Mouse (Mus musculus) urinary bladder, postnatal 4 days (tissue): ENCODE measurements around the gene Srrm1.

Experiments used
- DNase-seq, 2 experiments: peaks; one replicate each; pipeline ENCODE4 v3.0.0; 2021 to 2022; ENCODE audit warnings: low spot score in 2 of 2

Gene Srrm1

GRCm38 (mm10) chr4:135353794-135354450 lies 801 bp upstream of the Srrm1 start:
- DNase-seq = no peak

DNA sequence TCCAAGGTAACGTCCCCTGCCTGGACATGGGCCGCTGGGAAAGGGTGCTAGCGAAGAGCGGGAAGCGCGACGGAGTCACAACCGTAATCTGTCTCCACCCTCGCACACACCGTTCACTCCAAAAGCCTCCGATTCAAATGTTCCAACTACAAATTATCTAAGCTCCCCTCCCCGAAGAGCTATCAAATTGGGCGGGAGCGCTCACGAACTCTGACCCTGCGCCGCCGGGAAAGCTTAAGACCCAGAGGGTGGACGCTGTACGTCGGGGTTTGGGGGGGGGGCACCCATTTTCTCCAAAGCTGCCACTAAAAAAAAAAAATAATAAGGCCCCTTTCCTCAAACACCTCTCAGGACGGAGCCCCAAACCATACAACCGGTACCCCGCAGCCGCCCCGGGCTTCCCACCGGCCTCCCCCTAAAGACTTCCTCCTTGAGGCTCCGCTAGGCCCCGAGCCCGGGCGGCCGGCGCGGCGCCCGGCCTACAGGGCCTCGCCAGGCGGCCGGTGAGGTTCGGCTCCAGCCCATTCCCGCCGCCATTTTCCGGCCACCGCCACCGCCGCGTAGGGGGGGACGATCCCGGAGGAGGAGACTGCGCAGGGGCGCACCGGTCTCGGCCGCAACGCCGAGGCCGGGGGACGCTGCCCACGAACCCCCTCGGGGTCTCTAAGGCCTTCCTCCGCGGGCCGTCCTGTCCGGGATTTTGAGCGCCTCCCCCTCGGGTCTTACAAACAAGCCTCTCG lies 625 bp downstream of the Srrm1 start:
- DNase-seq = no peak

- no peak for DNase-seq
Measured at GRCm38 (mm10) chr4:135337376-135337942, 15.7 kb downstream of the Srrm1 start.

DNA sequence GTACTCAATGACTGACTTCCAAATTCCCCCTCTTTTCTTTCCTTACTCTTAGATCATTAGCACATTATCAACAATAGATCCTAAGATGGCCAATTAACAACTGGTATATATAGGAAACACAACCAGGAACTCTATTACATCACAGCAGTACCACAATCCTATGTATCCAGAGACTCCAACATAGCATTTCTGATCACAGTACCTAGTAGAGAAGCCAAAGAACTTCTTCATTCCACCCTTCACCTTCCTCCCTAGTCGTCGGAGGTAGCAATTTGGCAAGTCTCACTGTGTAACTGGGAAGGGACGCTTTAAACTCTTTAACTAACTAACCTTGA lies 17.1 kb downstream of the Srrm1 start:
- no peak for DNase-seq

DNA sequence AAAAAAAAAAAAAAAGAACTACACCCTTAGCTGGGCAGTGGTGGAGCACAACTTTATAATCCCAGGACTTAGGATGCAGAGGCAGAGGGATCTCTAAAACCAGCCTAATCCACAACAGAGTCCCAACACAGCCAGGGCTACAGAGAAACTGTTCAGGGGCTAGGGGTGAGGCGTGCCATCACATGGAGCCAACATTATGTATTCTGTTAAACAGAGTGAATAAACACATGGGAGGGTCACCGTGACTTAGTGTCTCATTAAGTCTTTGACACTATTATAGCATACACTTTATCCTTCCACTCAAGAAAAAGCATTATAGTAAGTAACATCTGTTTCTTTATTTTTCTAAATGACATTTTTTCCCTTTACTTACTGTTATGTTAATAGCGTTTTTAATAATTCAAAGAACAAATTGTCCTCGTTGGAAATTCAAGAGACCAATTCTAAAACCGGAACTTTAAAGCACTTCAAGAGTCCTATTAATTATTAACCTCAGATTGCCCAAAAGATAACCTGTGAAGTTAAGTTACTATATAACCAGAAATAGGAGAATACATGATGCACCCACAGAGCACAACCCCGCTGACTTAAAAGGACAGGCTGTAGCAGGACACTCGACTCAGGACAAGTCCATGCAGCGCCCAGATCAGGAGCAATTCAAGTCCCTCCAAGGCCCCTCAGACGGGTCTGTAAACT lies 17.6 kb downstream of the Srrm1 start:
- DNase-seq = no peak

GRCm38 (mm10) chr4:135326469-135326868 lies 26.7 kb downstream of the Srrm1 start:
- no peak for DNase-seq

DNA sequence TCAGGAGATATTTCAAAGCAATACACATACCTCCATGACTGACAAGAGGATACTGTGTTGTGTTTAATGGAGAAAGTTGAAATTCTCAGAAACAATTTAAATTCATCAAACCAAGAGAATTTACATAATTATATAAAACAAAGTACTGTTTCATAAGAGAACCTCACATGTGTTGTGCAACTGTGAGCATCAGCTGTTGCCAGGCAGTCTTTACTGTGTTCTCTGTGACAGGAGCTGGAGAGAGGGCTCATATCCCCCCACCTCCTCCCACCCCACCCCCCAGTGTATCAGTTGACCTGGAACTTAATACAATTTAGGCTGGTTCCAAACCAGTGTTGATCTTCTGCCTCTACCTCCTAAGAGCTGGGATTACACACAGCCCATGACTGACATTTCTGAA lies 27.1 kb downstream of the Srrm1 start:
- DNase-seq = no peak

DNA sequence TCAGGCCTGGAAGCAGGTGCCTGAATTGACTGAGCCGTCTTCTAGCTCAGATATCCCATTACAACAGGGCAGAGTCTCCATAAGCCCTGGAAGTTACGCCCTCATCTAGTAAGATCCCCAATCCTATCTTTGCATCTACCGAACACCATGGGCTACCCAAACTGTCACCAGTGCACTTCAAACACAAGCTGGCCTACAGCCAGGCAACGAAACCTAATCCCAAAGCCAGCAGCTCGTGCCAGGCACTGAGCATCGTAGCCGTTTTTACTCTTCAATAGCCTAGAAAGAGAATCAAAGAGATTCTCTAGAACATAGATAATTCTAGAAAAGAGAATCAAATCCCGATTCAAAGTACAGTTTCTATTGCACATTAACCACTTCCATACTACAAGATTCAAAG lies 30.1 kb downstream of the Srrm1 start:
- DNase-seq = no peak

- peak; percentile 48 to 80 for DNase-seq
Measured at GRCm38 (mm10) chr4:135317966-135318365, 35.2 kb downstream of the Srrm1 start.

- DNase-seq = no peak
Measured at GRCm38 (mm10) chr4:135317539-135317938, 35.6 kb downstream of the Srrm1 start.

- DNase-seq = no peak
Measured at GRCm38 (mm10) chr4:135315287-135315686, 37.8 kb downstream of the Srrm1 start.

- no peak for DNase-seq
Measured at GRCm38 (mm10) chr4:135314419-135314832, 38.7 kb downstream of the Srrm1 start.

DNA sequence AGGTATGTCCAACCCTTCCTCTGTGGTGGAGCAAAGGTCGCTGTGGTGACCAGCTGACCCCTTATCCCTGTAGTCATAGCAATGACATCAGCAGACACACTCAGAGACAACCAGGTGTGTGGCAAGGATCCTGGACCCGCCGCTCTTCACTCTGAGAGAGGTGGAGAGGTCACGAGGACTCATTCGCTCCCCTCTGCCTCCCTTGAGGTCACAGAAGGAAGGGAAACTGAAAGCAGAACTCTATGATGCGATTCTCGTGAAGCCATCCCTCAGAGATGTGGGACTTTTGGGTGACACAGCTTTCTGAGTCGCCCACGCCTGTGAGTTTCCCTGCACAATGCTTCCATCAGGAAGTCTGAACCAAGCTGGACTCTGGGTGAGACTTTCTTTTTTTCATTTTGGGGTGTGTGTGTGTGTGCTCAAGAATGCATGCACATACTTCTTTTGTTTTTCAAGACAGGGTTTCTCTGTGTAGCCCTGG lies 39.3 kb downstream of the Srrm1 start:
- DNase-seq = no peak

DNA sequence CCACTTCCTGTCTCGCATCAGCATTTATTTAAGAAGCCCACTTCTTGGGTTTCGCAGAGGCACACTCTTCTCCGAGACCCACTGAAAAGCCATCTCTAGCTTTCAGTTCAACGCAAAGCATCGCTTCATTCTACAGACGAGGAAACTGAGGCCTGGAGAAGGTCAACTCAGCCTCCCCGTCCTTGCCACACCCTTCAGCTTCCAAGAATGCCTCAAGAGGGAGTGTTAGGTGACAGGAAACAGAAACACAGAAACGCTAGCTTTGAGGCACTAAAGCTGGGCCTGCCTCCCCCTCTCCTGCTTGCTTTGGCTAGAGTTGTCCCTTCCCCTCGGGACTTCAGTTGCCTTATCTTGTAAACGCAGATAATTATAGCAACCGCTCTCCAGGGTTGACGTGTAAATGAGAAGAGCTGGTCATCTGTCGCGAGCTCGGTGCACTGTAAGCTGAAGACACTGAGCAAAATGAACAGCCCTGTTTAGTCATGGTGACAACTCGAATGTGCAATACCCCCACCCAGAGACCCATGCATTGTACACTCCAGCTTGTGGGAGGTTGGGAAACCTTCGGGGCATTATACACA lies 39.9 kb downstream of the Srrm1 start:
- no peak for DNase-seq

GRCm38 (mm10) chr4:135312706-135313105 lies 40.4 kb downstream of the Srrm1 start:
- DNase-seq = peak in 1 of 2 experiments; percentile 57

DNA sequence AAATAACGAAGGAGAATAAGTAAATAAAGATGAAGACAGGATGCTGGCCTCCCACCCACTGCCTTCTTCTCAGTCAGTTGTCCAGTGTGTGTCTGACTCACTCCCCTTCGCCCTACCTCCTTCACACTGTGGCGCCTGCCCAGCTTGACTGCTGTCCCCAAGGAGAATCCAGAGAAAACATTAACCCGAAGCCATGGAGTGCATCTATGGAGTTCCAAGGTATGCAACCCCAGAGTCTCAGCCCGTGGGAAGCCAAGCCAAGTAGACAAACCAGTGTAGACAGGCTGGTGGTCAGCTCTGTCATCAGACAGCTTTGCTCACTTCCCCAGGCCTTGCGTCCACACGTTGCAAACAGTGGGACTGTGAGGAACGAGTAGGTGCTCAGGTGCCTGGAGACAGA lies 42.8 kb downstream of the Srrm1 start:
- no peak for DNase-seq

DNA sequence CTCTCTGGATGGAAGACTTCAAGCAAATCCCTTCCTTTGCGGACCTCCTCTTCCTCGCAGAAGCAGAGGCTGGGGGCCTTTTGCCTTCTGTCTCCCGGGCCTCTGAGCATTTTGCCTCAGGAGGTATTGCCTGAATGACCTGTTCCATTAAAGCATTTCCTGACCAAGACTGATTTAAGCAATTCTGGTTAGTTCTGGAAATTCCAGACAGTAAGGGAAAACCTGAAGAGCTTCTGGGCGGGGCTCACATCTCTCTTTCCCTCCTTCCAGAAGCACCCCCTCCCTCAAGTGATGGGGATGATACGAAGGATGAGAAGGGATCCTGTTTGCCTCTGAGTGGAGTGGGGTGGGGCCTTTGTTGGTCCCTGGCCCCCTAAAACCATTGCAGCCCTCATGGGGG lies 43.4 kb downstream of the Srrm1 start:
- DNase-seq = no peak

GRCm38 (mm10) chr4:135309112-135309659 lies 43.9 kb downstream of the Srrm1 start:
- DNase-seq = no peak

DNA sequence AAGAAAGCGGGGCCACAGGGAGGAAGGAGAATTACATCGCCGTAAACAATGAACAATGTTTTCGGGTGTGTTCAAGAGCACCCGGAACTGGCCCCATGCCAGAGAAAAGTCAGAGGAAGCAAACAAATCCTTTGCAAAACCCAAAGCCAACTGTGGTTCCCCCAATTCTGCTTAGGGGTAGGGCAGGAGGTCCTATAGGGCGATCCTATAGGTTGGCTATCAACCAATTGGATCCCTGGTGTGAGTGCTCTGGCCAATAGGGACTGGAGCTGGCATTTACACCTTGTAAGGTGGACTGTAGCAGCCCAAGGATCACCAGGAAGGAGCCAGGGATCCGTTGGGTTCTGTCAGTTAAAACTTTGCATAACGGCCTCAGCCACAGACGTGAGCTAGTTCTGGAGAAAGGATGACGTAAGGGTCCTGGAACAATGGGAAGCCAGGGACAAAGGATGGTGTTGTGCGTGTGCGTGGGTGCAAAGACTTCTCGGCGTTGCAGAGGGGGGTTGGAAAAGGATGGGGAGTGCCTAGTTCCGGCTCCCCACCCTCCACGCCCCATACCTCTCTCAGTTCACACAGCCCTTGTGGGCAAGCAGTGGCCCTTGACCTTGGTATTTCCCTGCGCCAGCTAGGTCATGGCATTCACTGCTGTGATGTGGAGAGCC lies 46.0 kb downstream of the Srrm1 start:
- no peak for DNase-seq

- no peak for DNase-seq
Measured at GRCm38 (mm10) chr4:135306533-135306932, 46.6 kb downstream of the Srrm1 start.

- no peak for DNase-seq
Measured at GRCm38 (mm10) chr4:135302261-135302660, 50.9 kb downstream of the Srrm1 start.
